Mouse (Mus musculus): ENCODE results near the gene Mex3a.

Gene Mex3a

GRCm38 (mm10) chr3:88528646-88529045 is 3.5 kb upstream of the Mex3a start:
- DNase-seq (ENCODE audit: low read depth) = no peak

- no peak for DNase-seq (ENCODE audit: low read depth)
Observed at GRCm38 (mm10) chr3:88529204-88530000, 2.8 kb upstream of the Mex3a start.

DNA sequence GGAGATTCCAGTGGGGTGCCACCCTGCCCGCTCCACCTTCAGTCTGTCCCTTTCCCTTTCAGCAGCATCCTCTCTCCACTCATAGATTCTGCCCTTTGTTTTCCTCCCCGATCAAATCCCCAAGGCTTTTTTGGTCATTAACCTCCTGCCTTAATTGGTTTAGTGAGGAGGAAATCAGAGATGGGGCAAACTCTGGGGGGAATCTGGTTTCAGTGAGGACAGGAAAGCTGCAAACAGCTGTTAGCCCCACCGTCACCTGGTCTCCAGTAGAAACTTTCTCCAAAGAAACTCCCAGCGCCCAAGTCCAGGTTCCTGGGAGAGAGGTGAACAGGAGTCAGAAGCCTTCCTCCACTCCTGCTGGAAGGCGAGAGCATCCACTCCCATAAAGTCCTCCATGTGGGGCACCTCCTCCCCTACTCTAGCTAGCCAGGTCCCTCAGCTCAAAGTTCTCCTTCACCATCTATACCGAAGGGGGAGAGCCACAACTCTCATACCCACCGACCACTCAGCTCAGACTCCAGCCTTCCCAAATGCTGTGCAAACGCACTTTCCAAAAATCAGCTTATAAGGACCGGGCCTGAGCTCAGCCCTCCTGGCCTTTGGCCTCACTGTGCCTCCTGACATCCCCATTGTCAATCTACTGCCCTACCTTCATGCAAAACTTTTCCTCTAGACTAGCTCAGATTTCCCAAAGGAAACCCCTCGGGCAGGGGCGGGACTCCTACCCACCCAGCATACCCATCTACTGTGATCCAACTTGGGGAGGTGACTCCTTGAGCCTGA is 1.9 kb upstream of the Mex3a start:
- DNase-seq (ENCODE audit: low read depth) = peak; percentile 31

- DNase-seq (ENCODE audit: low read depth) = peak; percentile 89
Observed at GRCm38 (mm10) chr3:88531348-88532298, 572 bp upstream of the Mex3a start.

GRCm38 (mm10) chr3:88532689-88533511 is 705 bp downstream of the Mex3a start:
- DNase-seq (ENCODE audit: low read depth) = peak; percentile 34

DNA sequence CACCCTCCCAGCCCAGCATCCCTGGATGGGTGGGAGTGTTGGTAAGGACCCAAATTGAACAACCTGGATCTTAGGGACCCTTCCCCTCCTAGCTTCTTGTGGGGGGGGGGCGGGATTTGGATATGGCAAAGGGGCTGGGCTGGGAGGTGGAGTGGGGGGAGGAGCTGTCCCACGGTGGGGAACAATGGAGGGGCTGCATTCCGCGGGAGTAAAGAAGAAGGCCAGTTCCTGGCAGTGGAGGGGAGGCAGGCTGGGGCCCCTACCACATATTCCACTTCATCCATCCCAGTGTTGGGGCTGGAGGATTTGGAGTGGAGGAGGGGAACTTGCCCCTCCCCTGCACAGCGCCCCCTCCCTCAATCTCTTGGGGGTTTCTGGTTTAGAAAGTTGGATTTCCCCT is 1.5 kb downstream of the Mex3a start:
- DNase-seq (ENCODE audit: low read depth) = no peak

- DNase-seq (ENCODE audit: low read depth) = no peak
Observed at GRCm38 (mm10) chr3:88535005-88535404, 2.8 kb downstream of the Mex3a start.

DNA sequence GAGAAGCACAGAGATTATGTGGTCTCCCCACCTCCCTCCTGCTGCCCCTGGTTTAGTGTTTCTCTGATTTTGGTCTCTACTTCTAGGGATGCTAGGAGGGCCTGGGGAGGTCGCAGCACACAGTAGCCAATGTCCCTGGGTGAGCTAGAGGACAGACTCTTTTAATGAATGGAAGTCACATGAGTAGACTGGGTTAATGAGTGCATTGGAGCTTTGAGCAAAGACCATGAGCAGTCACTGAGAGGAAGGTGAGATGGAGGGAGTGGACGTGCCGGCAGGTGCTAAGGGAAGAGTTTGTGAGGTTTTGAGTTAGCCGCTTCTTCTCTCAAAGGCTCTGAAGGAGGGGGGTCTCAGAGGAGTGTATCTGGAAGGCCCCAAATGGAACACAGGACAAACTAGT is 3.3 kb downstream of the Mex3a start:
- DNase-seq (ENCODE audit: low read depth) = no peak

DNA sequence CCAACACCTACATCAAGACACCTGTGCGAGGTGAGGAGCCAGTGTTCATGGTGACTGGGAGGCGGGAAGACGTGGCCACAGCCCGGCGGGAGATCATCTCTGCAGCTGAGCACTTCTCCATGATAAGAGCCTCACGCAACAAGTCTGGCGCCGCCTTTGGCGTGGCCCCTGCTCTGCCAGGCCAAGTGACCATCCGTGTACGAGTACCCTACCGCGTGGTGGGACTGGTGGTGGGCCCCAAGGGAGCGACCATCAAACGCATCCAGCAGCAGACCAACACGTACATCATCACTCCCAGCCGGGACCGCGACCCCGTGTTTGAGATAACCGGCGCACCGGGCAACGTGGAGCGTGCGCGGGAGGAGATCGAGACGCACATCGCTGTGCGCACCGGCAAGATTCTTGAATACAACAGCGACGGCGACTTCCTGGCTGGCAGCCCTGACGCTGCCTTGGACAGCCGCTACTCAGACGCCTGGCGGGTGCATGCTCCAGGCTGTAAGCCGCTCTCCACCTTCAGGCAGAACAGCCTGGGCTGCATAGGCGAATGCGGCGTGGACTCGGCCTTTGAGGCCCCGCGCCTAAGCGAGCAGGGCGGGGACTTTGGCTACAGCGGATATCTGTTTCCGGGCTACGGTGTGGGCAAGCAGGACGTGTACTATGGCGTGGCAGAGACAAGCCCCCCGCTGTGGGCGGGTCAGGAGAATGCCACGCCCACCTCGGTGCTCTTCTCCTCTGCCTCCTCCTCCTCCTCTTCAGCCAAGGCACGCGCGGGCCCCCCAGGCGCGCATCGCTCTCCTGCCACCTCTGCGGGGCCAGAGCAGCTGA is 4.1 kb downstream of the Mex3a start:
- DNase-seq (ENCODE audit: low read depth) = no peak

DNA sequence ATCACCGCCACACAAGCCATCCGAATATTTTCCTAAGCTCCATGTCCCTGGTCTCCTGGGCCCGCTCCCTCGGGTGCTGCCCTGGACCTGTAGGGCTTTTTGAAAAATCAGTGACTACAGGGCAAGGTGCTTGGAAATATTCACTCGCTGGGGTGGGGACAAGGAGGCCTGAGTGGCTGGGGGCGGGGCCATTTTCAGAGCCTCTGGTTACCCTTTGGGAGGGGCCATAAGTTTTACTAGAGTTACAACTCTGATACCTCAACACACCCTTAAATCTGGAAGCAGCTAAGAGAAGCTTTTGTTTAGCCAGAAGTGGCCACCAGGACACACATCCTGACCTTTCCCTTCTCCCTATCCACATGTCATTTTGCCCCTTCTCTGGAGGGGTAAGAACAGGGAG is 5.0 kb downstream of the Mex3a start:
- no peak for DNase-seq (ENCODE audit: low read depth)

- no peak for DNase-seq (ENCODE audit: low read depth)
Observed at GRCm38 (mm10) chr3:88538271-88539145, 6.3 kb downstream of the Mex3a start.

DNA sequence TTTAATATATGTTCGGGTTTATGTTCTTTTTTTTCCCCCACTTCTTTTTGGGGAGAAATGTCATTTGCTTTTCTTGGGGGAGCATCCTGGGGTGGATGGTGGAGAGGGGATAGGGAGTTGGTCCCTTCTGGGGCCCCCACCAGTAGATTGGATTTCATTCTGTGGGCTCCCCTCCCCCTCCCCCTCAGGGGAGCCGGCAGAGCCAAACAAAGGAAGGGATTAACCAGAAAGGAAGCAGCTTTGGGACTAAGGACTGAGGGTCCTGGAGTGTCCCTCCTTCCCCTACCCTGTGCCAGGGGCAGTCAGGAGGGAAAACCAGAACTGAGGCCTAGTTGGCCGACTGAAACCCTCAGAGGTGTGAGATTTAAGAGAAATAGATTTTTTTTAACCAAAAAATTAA is 7.2 kb downstream of the Mex3a start:
- DNase-seq (ENCODE audit: low read depth) = no peak

GRCm38 (mm10) chr3:88540085-88540484 is 7.9 kb downstream of the Mex3a start:
- no peak for DNase-seq (ENCODE audit: low read depth)

DNA sequence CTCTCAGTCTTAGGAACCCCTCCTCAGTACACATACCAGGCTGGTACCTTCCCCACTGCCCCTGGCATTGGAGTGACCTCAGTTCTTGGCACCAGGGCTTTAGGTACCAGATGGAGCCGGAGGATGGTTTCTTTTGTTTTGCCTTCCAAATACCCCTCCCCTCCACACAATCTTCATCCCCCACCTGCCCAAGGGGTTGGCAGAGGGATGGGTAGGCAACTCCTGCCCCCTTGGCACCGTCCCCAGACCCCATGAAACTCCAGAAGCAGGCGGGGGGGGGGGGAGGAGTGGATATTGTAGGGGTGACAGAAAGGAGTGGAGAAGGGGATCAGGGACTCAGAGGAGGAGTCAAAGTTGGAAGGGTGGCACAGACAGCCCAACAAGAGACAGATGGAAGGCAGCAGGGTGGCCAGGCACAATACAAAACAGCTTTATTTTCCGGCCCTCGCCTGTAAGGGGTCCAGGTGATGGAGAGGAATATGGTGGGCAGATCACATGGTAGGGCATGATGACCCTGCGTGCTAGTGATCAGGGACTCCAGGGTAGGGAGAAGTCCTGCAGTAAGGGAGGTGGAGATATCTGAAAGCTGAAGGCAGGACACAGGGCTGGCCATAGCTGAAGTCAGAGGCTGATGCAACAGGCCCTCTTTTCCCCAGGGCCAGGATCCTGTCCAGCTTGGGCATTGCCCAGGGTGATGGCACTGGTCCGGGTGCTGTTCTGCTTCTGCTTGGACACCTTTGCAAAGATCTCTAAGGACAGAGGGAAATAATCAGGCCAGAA is 9.6 kb downstream of the Mex3a start:
- no peak for DNase-seq (ENCODE audit: low read depth)

DNA sequence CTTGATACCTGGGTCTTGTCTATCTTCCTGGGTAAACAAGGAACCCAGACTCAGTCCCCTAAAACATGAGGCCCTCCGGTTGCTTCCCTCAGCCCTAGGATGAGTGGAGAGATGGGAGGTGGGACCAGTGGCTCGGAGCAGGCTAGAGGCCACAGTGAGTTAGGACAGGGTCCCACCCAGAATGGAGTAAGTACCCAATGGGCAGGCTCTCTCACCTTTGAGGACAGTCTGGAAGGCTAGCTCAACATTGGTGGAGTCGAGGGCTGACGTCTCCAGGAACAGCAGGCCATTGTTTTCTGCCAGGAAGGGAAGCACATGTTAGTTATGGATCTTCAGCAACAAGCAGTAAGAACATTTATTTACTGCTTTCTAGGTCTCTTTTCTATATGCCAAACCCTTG is 10.3 kb downstream of the Mex3a start:
- DNase-seq (ENCODE audit: low read depth) = no peak

GRCm38 (mm10) chr3:88543174-88543573 is 11.0 kb downstream of the Mex3a start:
- DNase-seq (ENCODE audit: low read depth) = no peak

DNA sequence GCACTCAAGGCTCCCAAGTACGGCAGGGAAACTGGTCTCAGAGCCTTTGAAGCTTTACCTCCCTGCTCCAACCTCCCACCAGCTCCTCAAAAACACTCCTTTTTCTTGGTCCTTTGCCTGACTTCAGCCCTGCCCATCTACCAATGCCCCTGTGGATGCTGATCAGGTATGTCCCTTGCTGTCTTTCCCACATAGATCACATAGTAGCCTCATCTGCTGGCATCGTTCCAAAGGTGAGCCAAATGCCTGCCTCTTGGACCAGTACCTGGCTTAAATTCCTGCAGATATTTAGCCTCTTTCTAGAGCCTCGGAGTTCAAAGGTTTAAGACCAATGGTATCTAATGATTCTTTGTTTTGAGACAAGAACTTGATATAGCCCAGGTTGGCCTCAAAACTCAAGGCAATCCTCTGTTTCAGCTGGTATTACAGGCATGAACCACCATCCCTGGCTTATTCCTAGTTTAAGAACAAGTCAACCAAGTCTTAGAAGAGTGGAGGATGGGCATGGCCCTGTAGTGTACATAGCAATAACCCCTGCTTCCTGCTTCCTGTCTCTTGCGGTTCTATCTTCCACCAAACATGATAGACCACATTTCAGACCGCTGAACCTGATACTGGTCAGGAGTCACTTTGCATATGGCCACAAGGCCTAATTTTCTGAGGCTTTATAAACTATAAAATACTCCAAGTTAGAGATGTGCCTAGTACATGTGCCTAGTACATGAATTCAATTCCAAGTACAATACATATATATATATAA is 11.6 kb downstream of the Mex3a start:
- no peak for DNase-seq (ENCODE audit: low read depth)

- peak; percentile 57 for DNase-seq (ENCODE audit: low read depth)
Observed at GRCm38 (mm10) chr3:88544514-88544913, 12.3 kb downstream of the Mex3a start.

Measured in NIH3T3 (cell line).